Mouse (Mus musculus) ES-E14 (cell line): ENCODE data around the gene Inafm2.

ENCODE experiments used
- CHD2 ChIP-seq: IDR thresholded peaks from 2 replicates; pipeline ENCODE4 v1.6.1; 2014; ENCODE audit warnings: mild to moderate bottlenecking, low read depth, low read length, inconsistent platforms
- HCFC1 ChIP-seq: IDR thresholded peaks from 2 replicates; pipeline ENCODE4 v1.6.1; 2012; ENCODE audit warnings: low read length, inconsistent platforms, borderline replicate concordance; ENCODE audit not compliant: insufficient read depth
- MAFK ChIP-seq: IDR thresholded peaks from 2 replicates; pipeline ENCODE4 v1.6.1; 2014; ENCODE audit warnings: mild to moderate bottlenecking, low read depth, low read length, inconsistent platforms; ENCODE audit not compliant: insufficient read depth
- ZC3H11A ChIP-seq: IDR thresholded peaks from 2 replicates; pipeline ENCODE4 v1.6.1; 2012; ENCODE audit warnings: low read depth, mild to moderate bottlenecking, inconsistent platforms, low read length, borderline replicate concordance
- ZNF384 ChIP-seq: IDR thresholded peaks from 2 replicates; pipeline ENCODE4 v1.6.1; 2012; ENCODE audit warnings: low read depth, low read length, inconsistent platforms

DNA sequence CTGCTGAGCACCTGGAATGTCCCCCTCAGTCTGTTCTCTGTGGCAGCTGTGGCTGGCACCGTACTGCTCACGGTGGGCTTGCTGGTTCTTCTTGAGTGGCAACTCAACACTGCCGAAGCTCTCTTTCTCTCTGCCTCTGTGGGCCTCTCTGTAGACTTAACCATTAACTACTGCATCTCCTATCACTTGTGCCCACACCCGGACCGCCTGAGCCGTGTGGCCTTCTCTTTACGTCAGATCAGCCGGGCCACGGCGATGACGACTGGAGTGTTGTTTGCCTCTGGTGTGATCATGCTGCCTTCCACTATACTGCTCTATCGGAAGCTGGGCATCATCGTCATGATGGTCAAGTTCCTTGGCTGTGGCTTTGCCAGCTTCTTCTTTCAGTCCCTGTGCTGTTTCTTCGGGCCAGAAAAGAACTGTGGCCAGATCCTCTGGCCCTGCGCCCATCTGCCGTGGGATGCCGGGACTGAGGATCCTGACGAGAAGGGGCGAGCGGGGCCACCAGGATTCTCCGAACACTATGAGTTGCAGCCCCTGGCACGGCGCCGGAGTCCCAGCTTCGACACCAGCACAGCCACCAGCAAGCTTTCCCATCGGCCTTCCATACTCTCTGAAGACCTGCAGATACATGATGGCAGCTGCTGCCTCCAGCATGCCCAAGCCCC lies 46.2 kb downstream of the Inafm2 start:
- TF ChIP-seq HCFC1 (no peak), CHD2 (no peak), MAFK (no peak), ZC3H11A (no peak), ZNF384 (no peak)
